Mouse (Mus musculus) thymus, adult 2 months (tissue): ENCODE measurements around the gene Ankrd34a.

ENCODE experiments used
- CTCF ChIP-seq: fragments of 200-500 bp; IDR thresholded peaks from 2 replicates; pipeline ENCODE4 v1.5.1; 2012; ENCODE audit warnings: mild to moderate bottlenecking, control low read depth, low read length, moderate library complexity, borderline replicate concordance; ENCODE audit not compliant: control insufficient read depth, poor library complexity, insufficient read depth; ENCODE audit errors: extremely low read depth
- POLR2A ChIP-seq: fragments of 200-500 bp; IDR thresholded peaks from 2 replicates; pipeline ENCODE4 v1.6.1; 2012; ENCODE audit warnings: mild to moderate bottlenecking, low read length, control low read depth, moderate library complexity; ENCODE audit not compliant: control insufficient read depth, poor library complexity, insufficient read depth; ENCODE audit errors: extremely low read depth

DNA sequence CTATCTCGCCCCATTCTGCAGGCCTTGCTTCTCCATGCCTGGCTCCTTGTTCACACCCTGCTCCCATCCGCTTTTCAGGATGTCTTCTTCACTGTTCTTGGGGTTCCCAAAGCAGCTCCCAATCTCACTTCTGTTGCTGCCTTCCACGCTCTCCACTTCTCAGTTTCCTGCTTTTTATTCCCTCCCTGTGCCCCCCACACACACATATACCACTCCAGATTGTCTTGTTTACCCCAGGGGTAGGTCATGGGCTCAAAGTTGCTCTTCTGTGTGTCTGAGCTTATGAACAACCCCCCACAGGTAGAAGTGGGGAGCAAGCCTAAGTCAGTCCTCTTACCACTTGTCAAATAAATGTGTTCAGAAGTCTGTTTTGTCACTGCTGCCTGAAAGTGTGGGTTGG is 3.0 kb downstream of the Ankrd34a start:
- TF ChIP-seq CTCF: no peak
- TF ChIP-seq POLR2A: no peak
